Mouse (Mus musculus): ENCODE results near the gene Rab1b.

DNA sequence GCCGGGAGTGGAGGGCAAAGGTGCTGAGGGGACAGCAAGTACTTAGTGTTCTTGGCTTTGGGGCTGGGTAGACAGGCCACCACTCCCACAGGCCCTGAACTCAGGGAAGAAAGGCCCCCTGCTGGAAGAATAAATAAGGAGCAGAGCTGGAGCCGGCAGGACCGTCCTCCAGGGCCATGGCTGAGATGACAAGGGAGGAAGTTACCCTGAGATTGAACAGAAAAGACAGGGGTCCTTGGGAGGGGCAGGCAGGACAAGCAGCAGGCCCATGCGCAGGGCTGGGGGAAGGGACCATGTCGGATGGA, 1.4 kb upstream of the Rab1b start:
- TF ChIP-seq CTCF (IDR thresholded peaks at IDR 0.05; ENCODE audit: low read depth) (peak; percentile 57), EP300 (IDR thresholded peaks at IDR 0.05; ENCODE audit: low read depth) (no peak)

Measured in liver, postnatal 0 days (tissue).